Mouse (Mus musculus): Measurements from ENCODE around the gene Hist1h2bh. TPM values are rescaled to one million over a fixed set of nuclear protein-coding genes. Genes with fewer than 3 reads are reported as not detected.
"Not testable (repeated sequence)": the region's sequence is repeated elsewhere in the genome, so short reads cannot be mapped to it uniquely, and the experiment has no call there.

Hist1h2bh gene
- polyA plus RNA-seq (2012; fragmentation: generic; extraction: Trizol), result 1.2 TPM
- long read RNA-seq, experiment 1, partial matches to known transcripts, result 0 of 2 reads
- long read RNA-seq, experiment 1, other reads (novel, unspliced or antisense), result 0 of 2 reads
- long read RNA-seq, experiment 2, result 0 reads

DNA sequence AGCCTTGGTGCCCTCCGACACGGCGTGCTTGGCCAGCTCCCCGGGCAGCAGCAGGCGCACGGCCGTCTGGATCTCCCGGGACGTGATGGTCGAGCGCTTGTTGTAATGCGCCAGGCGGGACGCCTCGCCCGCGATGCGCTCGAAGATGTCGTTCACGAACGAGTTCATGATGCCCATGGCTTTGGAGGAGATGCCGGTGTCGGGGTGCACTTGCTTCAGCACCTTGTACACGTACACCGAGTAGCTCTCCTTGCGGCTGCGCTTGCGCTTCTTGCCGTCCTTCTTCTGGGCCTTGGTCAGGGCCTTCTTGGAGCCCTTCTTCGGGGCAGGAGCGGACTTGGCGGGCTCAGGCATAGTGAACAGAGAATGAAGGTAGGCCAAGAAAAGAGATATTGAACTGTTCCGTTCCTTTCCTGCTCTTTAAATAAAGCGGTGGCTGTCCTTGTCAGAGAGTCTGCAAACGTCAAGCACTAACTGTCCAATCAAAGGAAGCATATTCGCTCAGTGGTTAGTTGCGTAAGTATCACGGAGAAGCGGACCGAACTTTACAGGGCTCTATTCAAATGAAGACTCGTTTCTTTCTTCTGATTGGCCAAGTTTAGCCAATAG, at the start of gene Hist1h2bh:
Gene Hist1h2bh, minus strand, starts transcription at position 394 of the 609 bp plus-strand sequence.
- TF ChIP-seq CEBPB (IDR thresholded peaks at IDR 0.05; ENCODE audit: low read depth), result peak; percentile 97
- H3K36me3 ChIP-seq (ENCODE audit: control insufficient read depth, insufficient read depth); H3K79me3 ChIP-seq (ENCODE audit: low read depth); H3K79me2 ChIP-seq (ENCODE audit: control insufficient read depth, insufficient read depth); H3K27me3 ChIP-seq (ENCODE audit: control insufficient read depth, insufficient read depth, insufficient read length): not testable (repeated sequence)
- Histone ChIP-seq H3K4me3 (ENCODE audit: insufficient read depth, poor library complexity, severe bottlenecking) (peak within 1 kb of the TSS; percentile 30), H3ac (ENCODE audit: control insufficient read depth, insufficient read length, low read depth) (peak within 1 kb of the TSS; percentile 65)

DNA sequence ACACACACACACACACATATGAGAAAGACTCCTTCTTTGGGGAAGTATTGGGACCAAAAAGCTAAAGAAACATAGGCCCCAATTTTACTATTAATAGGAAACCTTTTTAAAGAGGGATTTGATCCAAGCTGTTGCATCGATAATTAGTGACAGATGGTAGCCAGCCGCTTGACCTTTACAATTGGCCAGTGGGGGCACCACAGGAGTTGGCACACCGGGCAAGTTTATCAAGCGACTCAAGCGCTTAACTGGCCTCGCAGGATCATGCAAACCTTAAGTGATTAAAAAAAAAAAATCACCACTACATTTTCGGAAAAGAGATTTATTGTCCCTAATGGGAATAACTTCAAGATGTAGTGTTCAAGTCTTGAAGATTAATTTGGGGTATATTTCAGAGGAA, 49.4 kb upstream of the Hist1h2bh start:
- Histone ChIP-seq H3K79me2 (ENCODE audit: control insufficient read depth, insufficient read depth) (no peaks in the 10 kb centered on the region), H3K27me3 (ENCODE audit: control insufficient read depth, insufficient read depth, insufficient read length) (no peaks in the 10 kb centered on the region), H3K79me3 (ENCODE audit: low read depth) (no peaks in the 10 kb centered on the region), H3K36me3 (ENCODE audit: control insufficient read depth, insufficient read depth) (no peaks in the 10 kb centered on the region), H3K4me3 (ENCODE audit: insufficient read depth, poor library complexity, severe bottlenecking) (no peak overlapping the region), H3ac (ENCODE audit: control insufficient read depth, insufficient read length, low read depth) (no peak overlapping the region)
- TF ChIP-seq USF1 (IDR thresholded peaks at IDR 0.05; ENCODE audit: low read depth), result no peak
- TF ChIP-seq MYOD1 (IDR thresholded peaks at IDR 0.05; ENCODE audit: control insufficient read depth, insufficient read length, low read depth), result no peak
- TF ChIP-seq CTCF (IDR thresholded peaks at IDR 0.05; ENCODE audit: control insufficient read depth, insufficient read depth, insufficient read length), result no peak
- no peak for TF ChIP-seq CEBPB (IDR thresholded peaks at IDR 0.05; ENCODE audit: low read depth)
- TF ChIP-seq MYOG (IDR thresholded peaks at IDR 0.05; ENCODE audit: control insufficient read depth, extremely low read depth, insufficient read length), result no peak
- TF ChIP-seq FOSL1 (IDR thresholded peaks at IDR 0.05; ENCODE audit: insufficient read depth, low read length, poor library complexity, severe bottlenecking), result no peak
- TF ChIP-seq MAX (IDR thresholded peaks at IDR 0.05), result no peak

DNA sequence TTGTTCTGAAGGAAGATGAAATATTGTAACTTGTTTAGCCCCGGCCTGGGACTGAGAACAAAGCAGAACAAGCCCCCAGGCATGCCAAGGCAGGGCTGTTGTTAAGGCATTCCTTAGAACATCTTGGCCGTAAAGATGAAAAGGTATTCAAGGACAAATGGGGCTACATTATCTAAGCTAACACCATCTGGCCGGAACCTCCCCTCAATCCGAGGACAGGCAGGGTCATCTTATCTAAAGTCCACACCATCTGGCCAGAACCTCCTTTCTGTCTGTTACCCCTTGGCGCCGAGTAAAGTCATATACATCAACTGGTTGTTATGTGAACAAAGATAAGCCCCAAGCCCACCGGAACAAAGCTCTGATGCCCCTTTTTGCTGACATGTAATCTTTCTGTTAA, 48.7 kb upstream of the Hist1h2bh start:
- not testable (repeated sequence) for H3ac ChIP-seq (ENCODE audit: control insufficient read depth, insufficient read length, low read depth)

DNA sequence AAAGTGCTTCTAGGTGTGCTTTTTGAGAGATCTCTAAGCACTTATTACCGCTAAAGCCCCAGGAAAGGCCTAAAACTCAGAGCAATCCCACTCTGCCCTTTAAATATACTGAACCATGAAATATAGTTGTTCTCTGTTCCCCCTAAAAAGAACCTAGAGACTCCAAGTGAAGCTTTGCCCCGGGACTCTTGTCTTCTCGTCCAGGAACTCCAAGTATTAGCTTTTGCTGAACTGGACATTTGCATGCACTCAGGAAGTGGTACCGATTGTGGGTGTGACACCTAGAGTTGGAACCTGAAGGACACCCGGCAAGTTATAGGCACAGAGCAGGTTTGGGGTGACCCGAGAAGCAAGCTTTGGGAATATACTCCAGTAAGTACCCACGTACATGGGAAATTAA, 48.0 kb upstream of the Hist1h2bh start:
- no peak overlapping the region for H3ac ChIP-seq (ENCODE audit: control insufficient read depth, insufficient read length, low read depth)
- no peak overlapping the region for H3K4me3 ChIP-seq (ENCODE audit: insufficient read depth, poor library complexity, severe bottlenecking)
- H3K79me2 ChIP-seq (ENCODE audit: control insufficient read depth, insufficient read depth), result no peaks in the 10 kb centered on the region
- no peaks in the 10 kb centered on the region for H3K79me3 ChIP-seq (ENCODE audit: low read depth)
- H3K36me3 ChIP-seq (ENCODE audit: control insufficient read depth, insufficient read depth), result no peaks in the 10 kb centered on the region
- TF ChIP-seq CEBPB (IDR thresholded peaks at IDR 0.05; ENCODE audit: low read depth), result no peak
- TF ChIP-seq USF1 (IDR thresholded peaks at IDR 0.05; ENCODE audit: low read depth), result no peak
- no peak for TF ChIP-seq FOSL1 (IDR thresholded peaks at IDR 0.05; ENCODE audit: insufficient read depth, low read length, poor library complexity, severe bottlenecking)
- TF ChIP-seq MYOD1 (IDR thresholded peaks at IDR 0.05; ENCODE audit: control insufficient read depth, insufficient read length, low read depth), result no peak
- no peak for TF ChIP-seq MYOG (IDR thresholded peaks at IDR 0.05; ENCODE audit: control insufficient read depth, extremely low read depth, insufficient read length)
- no peak for TF ChIP-seq CTCF (IDR thresholded peaks at IDR 0.05; ENCODE audit: control insufficient read depth, insufficient read depth, insufficient read length)
- TF ChIP-seq MAX (IDR thresholded peaks at IDR 0.05), result no peak
- no peaks in the 10 kb centered on the region for H3K27me3 ChIP-seq (ENCODE audit: control insufficient read depth, insufficient read depth, insufficient read length)

More for the DNA sequence above, 48.7 kb upstream of the Hist1h2bh start:
- H3K27me3 ChIP-seq (ENCODE audit: control insufficient read depth, insufficient read depth, insufficient read length); H3K79me2 ChIP-seq (ENCODE audit: control insufficient read depth, insufficient read depth); H3K4me3 ChIP-seq (ENCODE audit: insufficient read depth, poor library complexity, severe bottlenecking); H3K36me3 ChIP-seq (ENCODE audit: control insufficient read depth, insufficient read depth); H3K79me3 ChIP-seq (ENCODE audit: low read depth): not testable (repeated sequence)

DNA sequence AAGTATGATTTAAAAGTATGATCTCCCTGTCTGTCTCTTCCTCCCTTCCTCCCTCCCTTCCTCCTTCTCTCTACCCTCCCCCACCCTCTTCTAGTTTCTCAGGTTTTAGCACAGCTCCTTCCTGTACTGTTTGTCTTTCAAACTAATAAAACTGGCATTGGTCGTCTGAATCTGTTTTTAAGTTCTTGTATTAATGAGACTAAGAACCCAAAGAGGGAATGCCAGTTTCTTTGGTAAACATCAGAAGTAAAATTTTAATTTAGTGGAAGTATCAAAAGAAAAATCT, 43.7 kb upstream of the Hist1h2bh start:
- Histone ChIP-seq H3K36me3 (ENCODE audit: control insufficient read depth, insufficient read depth) (no peaks in the 10 kb centered on the region), H3ac (ENCODE audit: control insufficient read depth, insufficient read length, low read depth) (no peak overlapping the region), H3K4me3 (ENCODE audit: insufficient read depth, poor library complexity, severe bottlenecking) (no peak overlapping the region), H3K79me3 (ENCODE audit: low read depth) (no peaks in the 10 kb centered on the region), H3K27me3 (ENCODE audit: control insufficient read depth, insufficient read depth, insufficient read length) (no peaks in the 10 kb centered on the region), H3K79me2 (ENCODE audit: control insufficient read depth, insufficient read depth) (no peaks in the 10 kb centered on the region)
- TF ChIP-seq USF1 (IDR thresholded peaks at IDR 0.05; ENCODE audit: low read depth), result no peak
- no peak for TF ChIP-seq MAX (IDR thresholded peaks at IDR 0.05)
- no peak for TF ChIP-seq CTCF (IDR thresholded peaks at IDR 0.05; ENCODE audit: control insufficient read depth, insufficient read depth, insufficient read length)
- TF ChIP-seq CEBPB (IDR thresholded peaks at IDR 0.05; ENCODE audit: low read depth), result no peak
- TF ChIP-seq FOSL1 (IDR thresholded peaks at IDR 0.05; ENCODE audit: insufficient read depth, low read length, poor library complexity, severe bottlenecking), result no peak
- no peak for TF ChIP-seq MYOD1 (IDR thresholded peaks at IDR 0.05; ENCODE audit: control insufficient read depth, insufficient read length, low read depth)
- TF ChIP-seq MYOG (IDR thresholded peaks at IDR 0.05; ENCODE audit: control insufficient read depth, extremely low read depth, insufficient read length), result no peak

DNA sequence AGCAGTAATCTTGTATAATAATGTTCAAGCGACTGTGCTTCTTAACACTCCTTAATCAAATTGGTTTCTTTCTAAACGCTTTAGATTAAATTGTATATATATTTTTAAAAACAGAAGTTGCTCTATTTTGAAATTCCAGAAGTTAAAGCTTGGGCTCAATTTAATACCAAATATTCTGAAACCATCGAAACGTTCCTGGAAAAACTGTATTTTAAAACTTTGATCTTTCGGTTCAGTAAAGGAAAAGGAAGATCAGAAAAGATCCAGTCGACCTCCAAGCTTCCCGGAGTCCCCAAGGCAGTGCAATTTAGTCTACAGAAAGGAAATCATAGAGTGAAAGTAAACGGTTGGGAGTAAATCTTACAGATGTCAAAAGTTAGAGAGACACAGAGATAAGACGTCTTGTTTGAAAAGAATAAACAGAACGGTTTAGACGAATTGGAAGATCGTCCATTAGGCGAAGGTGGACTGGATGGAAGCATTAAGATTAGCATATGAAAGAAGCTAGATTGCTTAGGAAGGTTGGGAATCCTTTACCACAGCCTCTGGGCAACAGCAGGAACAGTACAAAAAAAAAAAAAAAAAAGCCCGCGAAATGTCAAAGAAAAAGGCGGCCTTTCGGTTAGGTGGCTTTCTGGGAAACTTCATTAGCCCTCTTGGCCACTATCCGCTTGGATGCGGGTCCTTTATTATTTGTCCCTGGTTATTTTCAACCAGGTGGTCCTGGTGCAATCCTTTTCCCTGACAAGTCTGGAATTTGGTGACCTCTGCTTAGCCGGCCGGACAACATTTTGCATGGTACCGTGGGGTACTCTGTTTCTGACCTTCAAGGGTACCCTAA, 43.1 kb upstream of the Hist1h2bh start:
- no peaks in the 10 kb centered on the region for H3K36me3 ChIP-seq (ENCODE audit: control insufficient read depth, insufficient read depth)
- no peak for TF ChIP-seq MAX (IDR thresholded peaks at IDR 0.05)
- TF ChIP-seq FOSL1 (IDR thresholded peaks at IDR 0.05; ENCODE audit: insufficient read depth, low read length, poor library complexity, severe bottlenecking), result no peak
- TF ChIP-seq USF1 (IDR thresholded peaks at IDR 0.05; ENCODE audit: low read depth), result no peak
- no peak for TF ChIP-seq CTCF (IDR thresholded peaks at IDR 0.05; ENCODE audit: control insufficient read depth, insufficient read depth, insufficient read length)
- no peak for TF ChIP-seq MYOD1 (IDR thresholded peaks at IDR 0.05; ENCODE audit: control insufficient read depth, insufficient read length, low read depth)
- TF ChIP-seq CEBPB (IDR thresholded peaks at IDR 0.05; ENCODE audit: low read depth), result no peak
- peak overlapping the region; percentile 36 for H3ac ChIP-seq (ENCODE audit: control insufficient read depth, insufficient read length, low read depth)
- no peaks in the 10 kb centered on the region for H3K79me2 ChIP-seq (ENCODE audit: control insufficient read depth, insufficient read depth)
- no peak overlapping the region for H3K4me3 ChIP-seq (ENCODE audit: insufficient read depth, poor library complexity, severe bottlenecking)
- H3K79me3 ChIP-seq (ENCODE audit: low read depth), result no peaks in the 10 kb centered on the region
- no peaks in the 10 kb centered on the region for H3K27me3 ChIP-seq (ENCODE audit: control insufficient read depth, insufficient read depth, insufficient read length)

DNA sequence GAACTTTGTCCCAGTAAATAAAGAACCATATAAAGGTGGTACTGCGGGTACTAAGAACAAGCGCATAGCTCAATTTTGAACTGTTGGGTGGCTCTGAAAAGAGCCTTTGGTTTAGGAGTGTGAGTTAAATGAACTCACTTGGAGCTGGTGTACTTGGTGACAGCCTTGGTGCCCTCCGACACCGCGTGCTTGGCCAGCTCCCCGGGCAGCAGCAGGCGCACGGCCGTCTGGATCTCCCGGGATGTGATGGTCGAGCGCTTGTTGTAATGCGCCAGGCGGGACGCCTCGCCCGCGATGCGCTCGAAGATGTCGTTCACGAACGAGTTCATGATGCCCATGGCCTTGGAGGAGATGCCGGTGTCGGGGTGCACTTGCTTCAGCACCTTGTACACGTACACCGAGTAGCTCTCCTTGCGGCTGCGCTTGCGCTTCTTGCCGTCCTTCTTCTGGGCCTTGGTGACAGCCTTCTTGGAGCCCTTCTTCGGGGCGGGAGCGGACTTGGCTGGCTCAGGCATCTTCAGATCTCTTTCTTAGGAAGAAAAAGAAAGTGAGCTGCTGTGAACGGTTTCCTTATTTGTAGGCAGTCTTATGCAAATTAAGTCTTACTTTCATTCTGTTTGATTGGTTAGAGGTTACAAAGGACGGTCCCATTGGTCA, 42.4 kb upstream of the Hist1h2bh start:
- Histone ChIP-seq H3K4me3 (ENCODE audit: insufficient read depth, poor library complexity, severe bottlenecking) (peak overlapping the region; percentile 27), H3ac (ENCODE audit: control insufficient read depth, insufficient read length, low read depth) (peak overlapping the region; percentile 82)
- H3K79me2 ChIP-seq (ENCODE audit: control insufficient read depth, insufficient read depth); H3K36me3 ChIP-seq (ENCODE audit: control insufficient read depth, insufficient read depth); H3K27me3 ChIP-seq (ENCODE audit: control insufficient read depth, insufficient read depth, insufficient read length); H3K79me3 ChIP-seq (ENCODE audit: low read depth): not testable (repeated sequence)

All from C2C12 (cell line).